Mouse (Mus musculus): Measurements from ENCODE around the gene Atp6v0a2. TPM values are rescaled to one million over a fixed set of nuclear protein-coding genes. Genes with fewer than 3 reads are reported as not detected.
"Not testable (repeated sequence)": the region's sequence is repeated elsewhere in the genome, so short reads cannot be mapped to it uniquely, and the experiment has no call there.

Atp6v0a2 gene
- polyA plus RNA-seq, 1 experiment from 2014 or later = 43.1 TPM

- Histone ChIP-seq H3K4me2 (no peak overlapping the region), H3K9me3 (no peaks in the 10 kb centered on the region), H3K9ac (no peak overlapping the region), H3K27me3 (no peaks in the 10 kb centered on the region), H3K4me1 (replicated peaks) (no peaks in the 10 kb centered on the region), H3K4me3 (no peak overlapping the region), H3K36me3 (peaks cover 60% of the 10 kb centered on the region), H3K27ac (no peak overlapping the region)
- WGBS = 91% methylated on average over 10 of the region's 10 CpGs
- ATAC-seq (ENCODE audit: low FRiP score) = no peak
Measured at GRCm38 (mm10) chr5:124618711-124619110, 9.7 kb upstream of the Atp6v0a2 start.

GRCm38 (mm10) chr5:124621362-124621761, 7.0 kb upstream of the Atp6v0a2 start:
- WGBS = 75% methylated on average over 13 of the region's 13 CpGs
- H3K4me1 ChIP-seq (replicated peaks) = no peaks in the 10 kb centered on the region

GRCm38 (mm10) chr5:124622890-124623289, 5.5 kb upstream of the Atp6v0a2 start:
- H3K9me3 ChIP-seq = no peaks in the 10 kb centered on the region
- no peak overlapping the region for H3K9ac ChIP-seq
- H3K36me3 ChIP-seq = peaks cover 48% of the 10 kb centered on the region
- no peaks in the 10 kb centered on the region for H3K27me3 ChIP-seq
- H3K4me2 ChIP-seq = no peak overlapping the region
- H3K4me3 ChIP-seq = no peak overlapping the region
- H3K4me1 ChIP-seq (replicated peaks) = peaks cover 1% of the 10 kb centered on the region
- H3K27ac ChIP-seq = no peak overlapping the region
- no peak for ATAC-seq (ENCODE audit: low FRiP score)
- WGBS = 90% methylated on average over 15 of the region's 15 CpGs

More at GRCm38 (mm10) chr5:124621362-124621761, 7.0 kb upstream of the Atp6v0a2 start:
- Histone ChIP-seq H3K27ac (no peak overlapping the region), H3K9me3 (no peaks in the 10 kb centered on the region), H3K27me3 (no peaks in the 10 kb centered on the region), H3K36me3 (peaks cover 61% of the 10 kb centered on the region), H3K9ac (no peak overlapping the region), H3K4me2 (no peak overlapping the region), H3K4me3 (no peak overlapping the region)
- ATAC-seq (ENCODE audit: low FRiP score) = no peak

GRCm38 (mm10) chr5:124624291-124624690, 4.1 kb upstream of the Atp6v0a2 start:
- WGBS = 93% methylated on average over 9 of the region's 9 CpGs

GRCm38 (mm10) chr5:124629641-124630040, 1.3 kb downstream of the Atp6v0a2 start:
- Histone ChIP-seq H3K4me2 (peak overlapping the region; percentile 92), H3K36me3 (peaks cover 27% of the 10 kb centered on the region), H3K4me1 (replicated peaks) (peaks cover 21% of the 10 kb centered on the region), H3K4me3 (peak overlapping the region; percentile 98), H3K9me3 (no peaks in the 10 kb centered on the region), H3K27ac (0 out of 2 replicates have a peak overlapping the region, but pooled peaks have one; percentile 70), H3K27me3 (no peaks in the 10 kb centered on the region), H3K9ac (peak overlapping the region; percentile 96)
- no peak for ATAC-seq (ENCODE audit: low FRiP score)
- WGBS = 35% methylated on average over 11 of the region's 11 CpGs

More at GRCm38 (mm10) chr5:124624291-124624690, 4.1 kb upstream of the Atp6v0a2 start:
- no peak overlapping the region for H3K9ac ChIP-seq
- H3K4me1 ChIP-seq (replicated peaks) = peaks cover 8% of the 10 kb centered on the region
- no peaks in the 10 kb centered on the region for H3K9me3 ChIP-seq
- peaks cover 38% of the 10 kb centered on the region for H3K36me3 ChIP-seq
- ATAC-seq (ENCODE audit: low FRiP score) = no peak
- no peak overlapping the region for H3K4me3 ChIP-seq
- H3K4me2 ChIP-seq = no peak overlapping the region
- H3K27me3 ChIP-seq = no peaks in the 10 kb centered on the region
- H3K27ac ChIP-seq = no peak overlapping the region

- no peak for ATAC-seq (ENCODE audit: low FRiP score)
- H3K36me3 ChIP-seq = peaks cover 35% of the 10 kb centered on the region
- H3K9ac ChIP-seq = no peak overlapping the region
- no peaks in the 10 kb centered on the region for H3K27me3 ChIP-seq
- no peak overlapping the region for H3K27ac ChIP-seq
- peaks cover 21% of the 10 kb centered on the region for H3K4me1 ChIP-seq (replicated peaks)
- H3K9me3 ChIP-seq = no peaks in the 10 kb centered on the region
- H3K4me3 ChIP-seq = no peak overlapping the region
- no peak overlapping the region for H3K4me2 ChIP-seq
- 94% methylated on average over 11 of the region's 11 CpGs for WGBS
Measured at GRCm38 (mm10) chr5:124631685-124632084, 3.3 kb downstream of the Atp6v0a2 start.

GRCm38 (mm10) chr5:124632461-124632860, 4.1 kb downstream of the Atp6v0a2 start:
- WGBS = 87% methylated on average over 5 of the region's 5 CpGs
- no peak for ATAC-seq (ENCODE audit: low FRiP score)
- Histone ChIP-seq H3K27me3 (no peaks in the 10 kb centered on the region), H3K9ac (no peak overlapping the region), H3K4me1 (replicated peaks) (peaks cover 21% of the 10 kb centered on the region), H3K4me2 (no peak overlapping the region), H3K36me3 (peaks cover 43% of the 10 kb centered on the region), H3K27ac (no peak overlapping the region), H3K4me3 (no peak overlapping the region), H3K9me3 (no peaks in the 10 kb centered on the region)

- no peaks in the 10 kb centered on the region for H3K27me3 ChIP-seq
- H3K4me3 ChIP-seq = no peak overlapping the region
- H3K9ac ChIP-seq = no peak overlapping the region
- ATAC-seq (ENCODE audit: low FRiP score) = no peak
- H3K9me3 ChIP-seq = no peaks in the 10 kb centered on the region
- no peak overlapping the region for H3K4me2 ChIP-seq
- peaks cover 51% of the 10 kb centered on the region for H3K36me3 ChIP-seq
- 87% methylated on average over 2 of the region's 2 CpGs for WGBS
- H3K27ac ChIP-seq = no peak overlapping the region
- H3K4me1 ChIP-seq (replicated peaks) = peaks cover 14% of the 10 kb centered on the region
Measured at GRCm38 (mm10) chr5:124633425-124633824, 5.0 kb downstream of the Atp6v0a2 start.

GRCm38 (mm10) chr5:124635068-124635467, 6.7 kb downstream of the Atp6v0a2 start:
- H3K4me1 ChIP-seq (replicated peaks); H3K4me2 ChIP-seq; H3K27me3 ChIP-seq; H3K9me3 ChIP-seq; H3K9ac ChIP-seq; H3K27ac ChIP-seq; H3K4me3 ChIP-seq; ATAC-seq (ENCODE audit: low FRiP score): not testable (repeated sequence)
- H3K36me3 ChIP-seq = peaks cover 68% of the 10 kb centered on the region
- 84% methylated on average over 4 of the region's 4 CpGs for WGBS

- Histone ChIP-seq H3K4me2 (no peak overlapping the region), H3K9ac (no peak overlapping the region), H3K9me3 (no peaks in the 10 kb centered on the region), H3K27me3 (no peaks in the 10 kb centered on the region), H3K27ac (no peak overlapping the region), H3K4me3 (no peak overlapping the region), H3K36me3 (peaks cover 79% of the 10 kb centered on the region), H3K4me1 (replicated peaks) (no peaks in the 10 kb centered on the region)
- WGBS = 95% methylated on average over 3 of the region's 3 CpGs
- no peak for ATAC-seq (ENCODE audit: low FRiP score)
Measured at GRCm38 (mm10) chr5:124636139-124636538, 7.8 kb downstream of the Atp6v0a2 start.

GRCm38 (mm10) chr5:124636694-124637093, 8.3 kb downstream of the Atp6v0a2 start:
- Histone ChIP-seq H3K4me1 (replicated peaks) (no peaks in the 10 kb centered on the region), H3K27ac (no peak overlapping the region), H3K9ac (no peak overlapping the region), H3K4me3 (no peak overlapping the region), H3K4me2 (no peak overlapping the region), H3K27me3 (no peaks in the 10 kb centered on the region), H3K9me3 (no peaks in the 10 kb centered on the region), H3K36me3 (peaks cover 84% of the 10 kb centered on the region)
- ATAC-seq (ENCODE audit: low FRiP score) = no peak
- WGBS = 95% methylated on average over 4 of the region's 4 CpGs

- 93% methylated on average over 11 of the region's 11 CpGs for WGBS
- ATAC-seq (ENCODE audit: low FRiP score) = no peak
- no peak overlapping the region for H3K4me3 ChIP-seq
Measured at GRCm38 (mm10) chr5:124637300-124637699, 8.9 kb downstream of the Atp6v0a2 start.

GRCm38 (mm10) chr5:124637836-124638235, 9.5 kb downstream of the Atp6v0a2 start:
- Histone ChIP-seq H3K4me2 (no peak overlapping the region), H3K27me3 (no peaks in the 10 kb centered on the region), H3K4me1 (replicated peaks) (no peaks in the 10 kb centered on the region), H3K4me3 (no peak overlapping the region), H3K36me3 (peaks cover 96% of the 10 kb centered on the region), H3K27ac (no peak overlapping the region), H3K9ac (no peak overlapping the region), H3K9me3 (no peaks in the 10 kb centered on the region)
- WGBS = 98% methylated on average over 13 of the region's 13 CpGs
- ATAC-seq (ENCODE audit: low FRiP score) = no peak

More at GRCm38 (mm10) chr5:124637300-124637699, 8.9 kb downstream of the Atp6v0a2 start:
- Histone ChIP-seq H3K9ac (no peak overlapping the region), H3K27me3 (no peaks in the 10 kb centered on the region), H3K4me2 (no peak overlapping the region), H3K36me3 (peaks cover 90% of the 10 kb centered on the region), H3K4me1 (replicated peaks) (no peaks in the 10 kb centered on the region), H3K9me3 (no peaks in the 10 kb centered on the region), H3K27ac (no peak overlapping the region)

All from hindbrain, embryonic 13.5 days (tissue).